Mouse (Mus musculus) intestine, embryonic 15.5 days (tissue): ENCODE data around the gene Rnaseh2a. TPM values are rescaled to one million over a fixed set of nuclear protein-coding genes. Genes with fewer than 3 reads are reported as not detected.

Source experiments
- ATAC-seq: fragments of 200-750 bp; cut with Nextera tagmentation; 2 replicates; pipeline ENCODE4 v1.8.0; 2017; ENCODE audit warnings: moderate TSS enrichment, moderate library complexity
- H3K27ac ChIP-seq: fragments of 300-500 bp; sonication (generic); 2 replicates; pipeline ENCODE4 v1.5.1; 2015; ENCODE audit warnings: mild to moderate bottlenecking, inconsistent platforms
- H3K27me3 ChIP-seq: fragments of 300-500 bp; sonication (generic); replicated peaks from 2 replicates; pipeline ENCODE4 v1.6.1; 2015; ENCODE audit warnings: inconsistent platforms
- H3K36me3 ChIP-seq: fragments of 300-500 bp; sonication (generic); 2 replicates; pipeline ENCODE4 v1.6.1; 2015; ENCODE audit warnings: inconsistent platforms
- H3K4me1 ChIP-seq: fragments of 300-500 bp; sonication (generic); replicated peaks from 2 replicates; pipeline ENCODE4 v1.6.1; 2015; ENCODE audit warnings: inconsistent platforms
- H3K4me2 ChIP-seq: fragments of 300-500 bp; sonication (generic); replicated peaks from 2 replicates; pipeline ENCODE4 v1.6.1; 2015; ENCODE audit warnings: mild to moderate bottlenecking, inconsistent platforms
- H3K4me3 ChIP-seq: fragments of 300-500 bp; sonication (generic); replicated peaks from 2 replicates; pipeline ENCODE4 v1.5.1; 2015; ENCODE audit warnings: inconsistent platforms
- H3K9ac ChIP-seq: fragments of 300-500 bp; sonication (generic); 2 replicates; pipeline ENCODE4 v1.6.1; 2015; ENCODE audit warnings: inconsistent platforms
- H3K9me3 ChIP-seq: fragments of 300-500 bp; sonication (generic); 2 replicates; pipeline ENCODE4 v1.6.1; 2016; ENCODE audit warnings: inconsistent platforms
- WGBS: fragments of 180-500 bp; shearing (Covaris S2); methylation state at CpG from one replicate; pipeline ENCODE4 v1.1.7; 2015; 5-methylcytosine and 5-hydroxymethylcytosine counted together
- polyA plus RNA-seq: library from polyadenylated mRNA; unstranded; fragments of >200 nt; fragmentation: Nextera tagmentation; extraction: Ambion mirVana; gene quantifications from 2 replicates; pipeline ENCODE4 v1.2.1, GENCODE M21; 2015

Rnaseh2a gene
- polyA plus RNA-seq, 1 experiment from 2014 or later, result 117 TPM

DNA sequence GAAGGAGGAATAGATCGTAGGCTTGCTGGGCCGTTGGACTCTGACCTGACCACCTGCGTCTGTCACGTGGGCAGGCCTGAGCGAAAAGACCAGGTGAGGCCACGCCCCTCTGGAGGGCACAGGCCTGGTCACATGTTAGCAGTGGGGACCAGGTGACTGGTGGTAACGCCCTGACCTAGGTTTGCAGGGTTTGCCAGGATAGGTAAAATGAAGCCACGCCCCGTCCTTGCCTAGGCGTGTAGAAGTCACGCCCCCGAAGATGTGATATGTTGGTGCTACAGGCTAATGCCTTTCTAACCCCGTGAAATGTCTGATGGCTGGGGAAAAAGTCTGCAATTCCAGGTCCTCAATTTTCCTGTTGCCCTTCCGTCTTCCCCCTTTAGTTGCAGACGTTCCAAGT, 21.3 kb upstream of the Rnaseh2a start:
- Histone ChIP-seq H3K27ac (peak overlapping the region; percentile 90), H3K4me1 (peaks cover 20% of the 10 kb centered on the region), H3K4me3 (peak overlapping the region; percentile 54), H3K4me2 (peak overlapping the region; percentile 83), H3K9me3 (no peaks in the 10 kb centered on the region), H3K27me3 (no peaks in the 10 kb centered on the region), H3K9ac (peak overlapping the region; percentile 58), H3K36me3 (no peaks in the 10 kb centered on the region)
- peak; percentile 83 for ATAC-seq
- WGBS, result 2% methylated on average over 15 of the region's 15 CpGs

DNA sequence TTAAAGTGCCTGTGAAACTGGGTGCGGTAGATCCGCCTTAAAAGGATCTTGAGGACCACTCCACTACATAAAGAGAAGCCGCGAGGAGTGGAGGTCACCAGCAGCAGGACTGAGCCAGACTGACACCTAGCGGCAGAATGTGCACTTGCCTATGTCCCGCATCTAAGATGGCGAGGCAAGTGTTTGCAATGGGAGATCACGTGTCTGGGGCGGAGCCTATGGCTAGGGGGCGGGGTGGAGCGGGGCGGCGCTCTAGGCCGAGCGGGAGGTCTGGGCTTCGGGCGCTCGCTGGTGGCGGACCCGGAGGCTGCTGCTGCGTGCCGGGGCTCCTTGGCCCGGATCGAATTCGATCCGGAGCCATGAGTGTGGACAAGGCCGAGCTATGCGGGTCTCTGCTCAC, 20.8 kb upstream of the Rnaseh2a start, which contains the start of gene Hook2:
Gene Hook2, plus strand, starts transcription at position 255 of the 400 bp plus-strand sequence.
- peak within 1 kb of the TSS; percentile 83 for H3K4me2 ChIP-seq
- no peaks in the 10 kb centered on the region for H3K9me3 ChIP-seq
- peak; percentile 87 for ATAC-seq
- no peaks in the 10 kb centered on the region for H3K27me3 ChIP-seq
- peak within 1 kb of the TSS; percentile 54 for H3K4me3 ChIP-seq
- H3K27ac ChIP-seq, result peak within 1 kb of the TSS; percentile 90
- no peaks in the 10 kb centered on the region for H3K36me3 ChIP-seq
- peak within 1 kb of the TSS; percentile 63 for H3K9ac ChIP-seq
- WGBS, result under 1% methylated on average over 28 of the region's 28 CpGs
- H3K4me1 ChIP-seq, result peaks cover 25% of the 10 kb centered on the region

DNA sequence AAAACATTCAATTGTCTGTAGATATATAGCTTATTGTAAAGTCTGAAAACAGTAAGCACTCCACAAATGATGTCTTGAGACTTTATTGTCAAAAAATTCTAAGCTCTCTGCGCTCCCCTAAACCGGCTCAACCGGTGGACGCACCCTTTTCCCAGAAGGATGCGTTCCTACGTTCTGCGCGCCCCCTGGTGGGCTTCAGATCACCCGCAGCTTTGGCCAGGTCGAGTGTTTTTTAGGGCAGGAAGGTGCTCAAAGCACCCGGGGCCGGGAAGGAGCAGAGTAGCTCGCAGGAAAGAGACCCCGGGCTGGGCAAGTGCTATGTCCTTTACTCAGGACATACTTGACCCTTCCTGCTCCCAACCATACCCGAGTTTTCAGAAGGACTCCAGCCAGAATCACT, 20.2 kb upstream of the Rnaseh2a start:
- Histone ChIP-seq H3K9me3 (no peaks in the 10 kb centered on the region), H3K4me1 (peaks cover 30% of the 10 kb centered on the region), H3K9ac (peak overlapping the region; percentile 63), H3K27me3 (no peaks in the 10 kb centered on the region), H3K4me3 (peak overlapping the region; percentile 54), H3K4me2 (peak overlapping the region; percentile 83), H3K27ac (peak overlapping the region; percentile 75), H3K36me3 (no peaks in the 10 kb centered on the region)
- under 1% methylated on average over 15 of the region's 15 CpGs for WGBS
- ATAC-seq, result peak; percentile 62

DNA sequence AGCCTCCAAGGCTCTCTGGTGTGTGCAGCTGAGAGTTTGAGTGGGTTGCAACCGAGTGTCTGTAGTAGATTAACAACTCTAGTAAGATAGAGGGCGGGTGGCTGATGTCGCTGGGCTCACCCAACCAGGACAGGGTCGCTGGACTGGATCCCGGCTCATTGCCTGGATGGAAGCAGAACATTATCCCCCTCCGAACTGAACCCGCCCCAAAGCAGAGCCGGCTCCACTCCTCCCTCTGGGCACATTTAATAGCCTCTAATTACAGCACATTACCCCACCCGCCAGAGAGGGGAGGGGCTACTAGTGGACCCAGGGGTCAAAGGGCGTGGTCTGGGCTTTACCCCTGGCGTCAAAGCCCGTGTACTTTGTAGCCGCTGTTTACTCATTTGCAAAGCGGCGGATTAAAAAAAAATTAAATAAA, 19.8 kb upstream of the Rnaseh2a start:
- Histone ChIP-seq H3K27ac (peak overlapping the region; percentile 70), H3K4me1 (peaks cover 35% of the 10 kb centered on the region), H3K27me3 (no peaks in the 10 kb centered on the region), H3K36me3 (no peaks in the 10 kb centered on the region), H3K4me3 (peak overlapping the region; percentile 54; the same call in 1 of the 2 replicates), H3K9me3 (no peaks in the 10 kb centered on the region), H3K9ac (peak overlapping the region; percentile 33; the same call in 1 of the 2 replicates), H3K4me2 (peak overlapping the region; percentile 83)
- no peak for ATAC-seq
- 11% methylated on average over 15 of the region's 15 CpGs for WGBS

DNA sequence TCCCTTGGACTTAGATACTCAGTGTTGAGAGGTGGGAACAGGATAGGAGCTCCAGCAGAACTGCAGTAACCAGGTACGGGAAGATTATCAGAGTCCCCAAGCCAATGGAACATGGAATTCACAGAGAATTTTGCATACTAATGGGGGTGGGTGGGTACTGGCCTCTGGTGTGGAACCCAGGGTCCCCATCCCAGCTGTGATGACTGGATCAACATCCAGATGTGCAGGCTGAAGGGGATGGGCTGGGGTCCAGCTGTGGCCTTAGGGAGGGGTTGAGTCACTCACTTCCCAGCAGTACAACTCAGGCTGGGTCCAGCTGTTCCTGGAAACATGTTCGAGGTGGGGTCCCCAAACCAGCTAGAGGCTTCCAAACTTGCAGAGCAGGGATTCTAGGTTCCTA, 18.3 kb upstream of the Rnaseh2a start:
- Histone ChIP-seq H3K9me3 (no peaks in the 10 kb centered on the region), H3K4me2 (no peak overlapping the region), H3K36me3 (no peaks in the 10 kb centered on the region), H3K27me3 (no peaks in the 10 kb centered on the region), H3K4me3 (no peak overlapping the region), H3K9ac (no peak overlapping the region), H3K4me1 (peaks cover 41% of the 10 kb centered on the region), H3K27ac (no peak overlapping the region)
- 64% methylated on average over 2 of the region's 2 CpGs for WGBS
- no peak for ATAC-seq

DNA sequence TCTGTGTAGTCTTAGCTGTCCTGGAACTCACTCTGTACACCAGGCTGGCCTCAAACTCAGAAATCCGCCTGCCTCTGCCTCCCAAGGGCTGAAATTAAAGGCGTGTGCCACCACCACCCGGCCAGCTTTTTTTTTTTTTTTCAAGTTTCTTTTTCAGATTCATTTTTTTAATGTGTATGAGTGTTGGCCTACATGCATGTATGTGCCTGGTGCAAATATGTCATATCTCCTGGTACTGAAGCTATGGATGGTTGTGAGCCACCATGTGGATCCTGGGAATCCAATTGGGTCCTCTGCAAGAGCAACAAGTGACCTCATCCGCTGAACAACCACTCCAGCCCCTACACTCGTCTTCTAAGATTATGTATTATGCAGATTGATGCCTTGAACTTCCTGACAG, 17.8 kb upstream of the Rnaseh2a start:
- no peaks in the 10 kb centered on the region for H3K27me3 ChIP-seq
- no peak for ATAC-seq
- H3K27ac ChIP-seq, result peak overlapping the region; percentile 88; the same call in 1 of the 2 replicates
- H3K36me3 ChIP-seq, result no peaks in the 10 kb centered on the region
- H3K4me3 ChIP-seq, result no peak overlapping the region
- H3K9me3 ChIP-seq, result no peaks in the 10 kb centered on the region
- H3K4me1 ChIP-seq, result peaks cover 45% of the 10 kb centered on the region
- no peak overlapping the region for H3K4me2 ChIP-seq
- 78% methylated on average over 5 of the region's 5 CpGs for WGBS
- H3K9ac ChIP-seq, result no peak overlapping the region

DNA sequence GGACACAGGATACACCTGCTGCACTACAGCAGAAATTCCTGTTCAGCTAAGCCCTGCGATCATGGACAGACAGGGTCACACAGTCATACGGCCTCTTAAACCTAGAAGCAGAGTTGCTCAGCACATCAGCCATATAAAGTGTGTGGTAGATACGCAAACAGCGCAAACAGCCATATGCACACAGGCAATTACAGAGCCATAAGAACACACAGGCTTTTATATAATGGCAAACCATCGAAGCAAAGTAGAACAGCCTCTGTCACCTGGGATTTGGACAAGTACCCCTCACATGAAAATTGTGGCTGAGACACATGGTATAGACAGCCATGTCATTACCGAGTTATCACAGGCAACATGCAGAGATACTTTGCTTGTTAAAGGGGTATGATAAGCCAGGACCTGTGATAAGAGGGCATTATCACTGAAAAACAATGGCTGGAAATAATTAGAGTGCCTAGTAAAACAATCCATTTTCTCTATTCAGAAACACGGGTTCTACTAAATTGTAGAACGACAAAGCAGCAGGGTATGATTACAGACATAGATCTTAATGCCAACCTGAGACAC, 16.9 kb upstream of the Rnaseh2a start:
- H3K4me3 ChIP-seq, result peak overlapping the region; percentile 51
- no peaks in the 10 kb centered on the region for H3K9me3 ChIP-seq
- ATAC-seq, result no peak
- H3K4me2 ChIP-seq, result peak overlapping the region; percentile 99
- peaks cover 54% of the 10 kb centered on the region for H3K4me1 ChIP-seq
- H3K27ac ChIP-seq, result peak overlapping the region; percentile 88
- H3K9ac ChIP-seq, result peak overlapping the region; percentile 56
- 32% methylated on average over 8 of the region's 8 CpGs for WGBS
- no peaks in the 10 kb centered on the region for H3K36me3 ChIP-seq
- H3K27me3 ChIP-seq, result no peaks in the 10 kb centered on the region

DNA sequence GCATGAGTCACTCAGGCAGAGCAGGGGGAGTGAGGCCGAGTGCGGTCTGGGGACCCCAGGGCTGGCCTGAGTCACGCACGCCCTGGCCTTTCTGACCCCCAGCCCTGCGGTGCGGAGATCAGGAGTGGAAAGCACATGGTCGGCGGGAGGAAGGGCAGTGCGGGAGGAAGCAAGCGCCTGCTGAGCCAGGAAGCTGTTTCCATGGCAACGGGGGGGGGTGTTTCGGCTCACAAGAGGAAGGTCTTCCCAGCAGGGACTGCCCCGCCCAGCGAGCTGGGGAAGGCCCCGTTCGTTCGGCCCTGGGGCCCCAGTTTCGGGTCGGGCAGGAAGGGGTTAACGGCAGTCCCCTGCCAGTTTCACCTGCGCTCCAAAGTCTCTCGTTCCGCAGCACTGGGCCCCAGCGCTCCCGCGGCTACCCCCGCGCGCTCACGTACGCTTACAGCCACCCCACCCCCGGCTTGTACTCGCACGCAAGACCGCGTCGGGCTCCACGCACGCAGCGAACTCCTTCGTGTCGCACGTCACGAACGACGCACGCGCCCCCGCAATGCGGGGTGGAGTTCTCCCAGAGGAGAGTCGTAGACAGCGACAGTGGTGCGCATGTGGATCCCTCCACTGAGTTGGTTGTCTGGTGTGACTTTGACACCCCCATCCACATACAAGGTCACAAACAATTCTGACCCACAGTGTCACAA, 16.3 kb upstream of the Rnaseh2a start:
- Histone ChIP-seq H3K4me3 (peak overlapping the region; percentile 51), H3K27me3 (no peaks in the 10 kb centered on the region), H3K36me3 (no peaks in the 10 kb centered on the region), H3K4me2 (peak overlapping the region; percentile 99), H3K9ac (peak overlapping the region; percentile 56), H3K4me1 (peaks cover 54% of the 10 kb centered on the region), H3K27ac (peak overlapping the region; percentile 88), H3K9me3 (no peaks in the 10 kb centered on the region)
- ATAC-seq, result peak; percentile 50
- WGBS, result under 1% methylated on average over 53 of the region's 53 CpGs

DNA sequence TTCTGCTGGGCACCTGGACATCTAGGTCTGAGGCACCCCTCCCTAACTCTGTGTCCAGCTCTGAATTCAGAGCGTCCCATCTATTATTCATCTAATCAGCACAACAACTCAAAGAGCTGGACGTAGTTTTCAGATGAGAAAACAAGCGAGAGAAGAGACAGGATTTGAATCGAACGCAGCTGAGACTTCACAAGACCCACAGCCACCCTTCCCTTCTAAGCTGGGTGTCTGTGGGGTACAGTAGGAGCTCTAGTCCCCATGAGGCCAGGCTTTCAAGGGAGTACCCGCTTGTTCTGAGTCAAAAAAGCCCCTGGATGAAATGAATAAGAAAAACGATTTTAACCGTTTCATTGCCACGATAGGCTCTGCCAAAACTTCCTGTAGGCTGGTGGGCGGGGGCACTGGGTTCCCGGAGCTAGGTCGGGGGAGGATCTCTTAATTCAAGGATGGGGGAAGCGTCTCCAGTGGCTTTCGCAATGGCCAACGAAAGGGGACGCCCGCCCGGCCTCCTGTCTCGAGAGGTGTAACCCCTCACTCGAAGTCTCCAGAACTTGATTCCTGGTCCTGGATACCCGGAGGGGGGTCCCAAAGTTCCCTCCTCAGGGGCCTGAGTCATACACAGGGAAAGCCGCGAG, 15.6 kb upstream of the Rnaseh2a start:
- no peak for ATAC-seq
- Histone ChIP-seq H3K4me1 (peaks cover 59% of the 10 kb centered on the region), H3K27ac (peak overlapping the region; percentile 88), H3K9ac (peak overlapping the region; percentile 56), H3K4me2 (peak overlapping the region; percentile 99), H3K9me3 (no peaks in the 10 kb centered on the region), H3K36me3 (no peaks in the 10 kb centered on the region), H3K27me3 (no peaks in the 10 kb centered on the region), H3K4me3 (peak overlapping the region; percentile 51)
- under 1% methylated on average over 23 of the region's 23 CpGs for WGBS

DNA sequence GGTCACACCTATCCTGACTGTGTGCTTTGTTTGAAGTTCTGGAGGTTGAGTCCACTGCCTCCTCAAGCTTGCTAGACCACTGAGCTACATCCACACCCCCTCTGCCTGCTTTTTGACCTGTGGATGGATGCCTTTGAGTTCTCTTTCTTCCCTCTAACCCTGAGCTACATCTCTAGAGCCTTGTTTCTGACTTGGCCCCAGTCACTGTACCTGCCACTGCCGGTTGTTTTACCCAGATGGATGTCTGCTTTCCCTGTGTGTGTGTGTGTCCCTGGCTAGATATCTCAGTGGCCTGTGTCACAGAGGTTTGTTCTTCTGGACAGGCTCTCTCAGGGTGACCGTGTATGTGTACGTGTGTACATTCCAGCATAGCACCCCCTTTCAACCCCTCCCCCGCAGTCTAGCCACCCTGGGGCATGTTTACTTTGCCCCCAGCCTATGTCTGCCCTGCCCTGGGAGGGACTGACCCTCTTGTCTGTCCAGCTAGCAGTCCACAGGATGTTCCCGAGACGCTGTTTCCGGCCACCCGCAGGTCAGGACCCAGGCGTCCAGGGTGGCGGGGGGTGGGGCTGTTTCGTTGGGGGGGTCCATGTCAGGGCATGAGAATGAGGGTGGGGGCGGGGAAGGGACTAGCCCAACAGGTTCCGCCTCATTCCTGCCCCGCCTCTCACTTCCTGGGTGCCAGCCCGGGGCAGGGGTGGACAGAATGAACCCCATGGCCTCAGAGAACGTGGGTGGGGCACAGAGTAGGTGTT, 14.9 kb upstream of the Rnaseh2a start:
- H3K36me3 ChIP-seq, result no peaks in the 10 kb centered on the region
- peak overlapping the region; percentile 51 for H3K4me3 ChIP-seq
- peak overlapping the region; percentile 56 for H3K9ac ChIP-seq
- peaks cover 66% of the 10 kb centered on the region for H3K4me1 ChIP-seq
- no peaks in the 10 kb centered on the region for H3K9me3 ChIP-seq
- peak overlapping the region; percentile 99 for H3K4me2 ChIP-seq
- H3K27ac ChIP-seq, result peak overlapping the region; percentile 88
- H3K27me3 ChIP-seq, result no peaks in the 10 kb centered on the region
- ATAC-seq, result no peak
- WGBS, result 4% methylated on average over 16 of the region's 16 CpGs

DNA sequence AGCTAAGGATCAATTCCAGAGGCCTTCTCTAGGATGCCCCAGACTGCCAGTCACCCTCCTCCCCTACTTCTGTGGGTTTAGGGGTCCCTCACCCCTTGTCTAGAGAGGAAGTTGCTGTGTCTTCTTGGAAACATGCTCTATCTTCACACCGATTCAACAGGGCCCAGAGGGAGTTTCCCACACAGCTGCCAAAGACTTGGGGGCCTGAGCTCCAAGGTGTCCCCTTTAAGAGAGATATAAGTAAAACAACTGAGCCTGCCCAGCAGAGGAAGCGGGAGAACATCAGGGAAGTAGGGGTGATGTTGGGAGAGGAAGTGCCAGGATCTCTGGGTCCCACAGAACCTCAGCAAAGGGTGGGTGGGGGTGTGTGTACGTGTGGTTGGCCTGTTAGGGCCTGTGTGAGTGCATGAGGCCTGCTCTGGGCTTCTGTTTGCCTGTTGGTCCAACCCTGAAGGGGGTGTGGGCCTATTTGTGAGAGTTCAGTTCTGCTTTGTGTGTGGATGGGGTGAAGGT, 13.0 kb upstream of the Rnaseh2a start:
- WGBS, result 71% methylated on average over 3 of the region's 3 CpGs
- Histone ChIP-seq H3K36me3 (no peaks in the 10 kb centered on the region), H3K4me1 (peaks cover 76% of the 10 kb centered on the region), H3K27me3 (no peaks in the 10 kb centered on the region), H3K4me2 (0 out of 2 replicates have a peak overlapping the region, but pooled peaks have one; percentile 9), H3K9ac (no peak overlapping the region), H3K4me3 (no peak overlapping the region), H3K27ac (0 out of 2 replicates have a peak overlapping the region, but pooled peaks have one; percentile 90), H3K9me3 (no peaks in the 10 kb centered on the region)
- no peak for ATAC-seq
